Mouse (Mus musculus) B cell, adult 67 days (primary cell): Measurements from ENCODE around the gene Triap1. TPM values are rescaled to one million over a fixed set of nuclear protein-coding genes. Genes with fewer than 3 reads are reported as not detected.

ENCODE experiments used
- total RNA-seq, 2 experiments: library from RNA; stranded (reverse); gene quantifications; 4 replicates each; pipeline ENCODE4 v1.2.4; 2023

The Triap1 gene
- 10 to 100 TPM; 24.3 to 26.9 TPM for total RNA-seq

GRCm38 (mm10) chr5:115340577-115341313 lies at the start of gene Triap1, which contains the start of gene Gatc:
TSS of gene Triap1 (plus strand) at chr5:115341225.
TSS of gene Gatc (minus strand) at chr5:115341178.

GRCm38 (mm10) chr5:115300792-115301614 lies 40.0 kb upstream of the Triap1 start, which contains the start of gene Dynll1:
TSS of gene Dynll1 (minus strand) at chr5:115300999.

GRCm38 (mm10) chr5:115326875-115327609 lies 14.0 kb upstream of the Triap1 start, which contains the start of gene Srsf9:
TSS of gene Srsf9 (plus strand) at chr5:115327177.

GRCm38 (mm10) chr5:115348546-115349224 lies 7.7 kb downstream of the Triap1 start, which contains the start of gene Cox6a1:
TSS of gene Cox6a1 (minus strand) at chr5:115348981.

Other genes starting within 250 kb of the Triap1 start
- not detected for gene Gm10401, start 242.9 kb upstream of the Triap1 start, total RNA-seq
- gene Acads, start 221.9 kb upstream of the Triap1 start, total RNA-seq = 10 to 100 TPM; 15.7 to 20.1 TPM
- 10 to 100 TPM; 42.6 to 43.8 TPM for gene Unc119b, start 206.2 kb upstream of the Triap1 start, total RNA-seq
- gene Mlec, start 183.0 kb upstream of the Triap1 start, total RNA-seq = 10 to 100 TPM; 83.4 to 92.8 TPM
- gene Cabp1, start 146.8 kb upstream of the Triap1 start, total RNA-seq = not detected
- 10 to 100 TPM; 46.7 to 69.9 TPM for gene Pop5, start 105.4 kb upstream of the Triap1 start, total RNA-seq
- 100 to 1,000 TPM; 138 to 150 TPM for gene Rnf10, start 68.3 kb upstream of the Triap1 start, total RNA-seq
- gene Coq5, start 61.6 kb upstream of the Triap1 start, total RNA-seq = 10 to 100 TPM; 27.1 to 35.5 TPM
- gene Dynll1, start 40.2 kb upstream of the Triap1 start, total RNA-seq = 100 to 1,000 TPM; 240 to 329 TPM
- 10 to 100 TPM; 69.6 to 71.0 TPM for gene Srsf9, start 14.0 kb upstream of the Triap1 start, total RNA-seq
- 10 to 100 TPM; 13.0 to 13.1 TPM for gene Gatc, start within 50 bp of the Triap1 start, total RNA-seq
- 100 to 1,000 TPM; 199 to 204 TPM for gene Cox6a1, start 7.8 kb downstream of the Triap1 start, total RNA-seq
- not detected for gene Msi1, start 88.4 kb downstream of the Triap1 start, total RNA-seq
- not detected for gene Pla2g1b, start 125.0 kb downstream of the Triap1 start, total RNA-seq
- 10 to 100 TPM; 19.4 to 21.5 TPM for gene Sirt4, start 143.5 kb downstream of the Triap1 start, total RNA-seq
- gene Pxn, start 165.5 kb downstream of the Triap1 start, total RNA-seq = 10 to 100 TPM; 73.5 to 97.2 TPM
- 1,000 to 10,000 TPM; 1,374 to 1,413 TPM for gene Rplp0, start 218.2 kb downstream of the Triap1 start, total RNA-seq
- gene Gcn1l1, start 224.0 kb downstream of the Triap1 start, total RNA-seq = 100 to 1,000 TPM; 108 to 112 TPM